Mouse (Mus musculus) CD4-positive, CD25-positive, alpha-beta regulatory T cell, adult 4 months (primary cell): Measurements from ENCODE around the gene Nit2. TPM values are rescaled to one million over a fixed set of nuclear protein-coding genes. Genes with fewer than 3 reads are reported as not detected.
A peak's percentile ranks its signal among the peaks of the same experiment; 100 is the strongest.
"Not testable (repeated sequence)": the region's sequence is repeated elsewhere in the genome, so short reads cannot be mapped to it uniquely, and the experiment has no call there.

Experiments used
- ATAC-seq: one replicate; pipeline ENCODE4 v1.8.0; 2017
- polyA plus RNA-seq, 2 experiments: library from polyadenylated mRNA; unstranded; fragments of 100-300 nt; shearing (Covaris generic); gene quantifications; one replicate each; pipeline ENCODE4 v1.2.1; 2017

Gene Nit2
- polyA plus RNA-seq: 10 to 100 TPM; 41.0 to 42.3 TPM

DNA sequence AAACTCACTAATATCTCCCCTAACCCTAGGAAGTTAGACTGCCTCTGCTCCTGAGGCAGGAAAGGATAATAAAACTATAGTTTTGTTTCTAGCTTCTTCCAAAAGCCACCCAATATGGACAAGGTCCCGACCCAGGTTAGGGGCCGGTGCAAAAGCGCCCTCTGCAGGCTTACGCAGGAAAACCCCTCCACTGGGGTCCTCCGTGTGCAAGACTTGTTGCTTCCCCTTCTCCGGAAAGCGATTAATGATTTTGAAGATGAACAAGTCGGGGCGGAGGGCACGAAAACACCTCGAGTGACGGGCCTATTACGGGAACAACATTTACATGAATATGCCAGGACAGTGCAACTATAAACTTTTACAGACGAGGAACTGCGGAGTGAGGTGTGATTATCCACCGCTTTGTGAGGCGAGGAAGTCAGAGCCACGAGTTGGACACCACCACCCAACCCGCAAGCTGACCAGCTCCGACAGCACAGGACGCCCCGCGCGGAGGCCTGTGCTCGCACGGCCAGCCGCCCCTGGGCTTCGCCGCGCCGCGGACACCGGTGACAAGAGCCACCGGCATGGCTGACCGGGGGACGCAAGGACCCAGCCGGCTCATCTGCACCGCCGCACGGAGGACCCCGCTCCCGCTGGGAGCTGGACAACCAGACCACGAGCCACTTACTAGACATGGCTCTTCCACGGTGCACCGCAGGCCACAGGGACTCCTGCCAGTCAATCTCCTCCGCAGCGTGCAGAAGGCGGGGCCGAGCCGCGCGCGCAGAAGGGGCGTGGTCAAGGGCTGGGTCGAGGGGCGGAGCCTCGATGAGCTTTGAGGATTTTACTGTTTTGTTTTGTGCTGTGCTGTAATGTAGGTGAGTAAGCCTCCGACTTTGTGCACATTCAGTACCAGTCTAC is at the start of gene Nit2:
TSS of gene Nit2 (minus strand) at position 731 of the 903 bp plus-strand sequence.
- ATAC-seq: peak; percentile 96

DNA sequence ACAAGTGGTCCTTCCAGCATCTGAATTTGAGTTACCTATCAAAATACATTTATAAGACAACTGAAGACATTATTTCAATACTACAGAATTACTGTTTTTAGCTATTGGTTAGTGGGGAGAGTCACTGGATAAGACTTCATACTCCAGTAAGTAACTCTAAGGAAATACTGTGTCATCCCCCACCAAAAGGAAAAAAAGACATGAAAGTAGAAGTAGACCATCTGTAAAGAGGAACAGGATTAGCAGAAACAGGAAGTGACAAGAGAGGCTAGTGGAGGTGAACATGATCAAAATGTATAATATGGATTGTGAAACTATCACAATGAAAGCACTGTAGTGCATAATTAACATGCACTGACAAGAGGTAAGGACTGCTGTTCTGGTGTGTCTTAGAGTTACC is 48.8 kb upstream of the Nit2 start:
- ATAC-seq: no peak

DNA sequence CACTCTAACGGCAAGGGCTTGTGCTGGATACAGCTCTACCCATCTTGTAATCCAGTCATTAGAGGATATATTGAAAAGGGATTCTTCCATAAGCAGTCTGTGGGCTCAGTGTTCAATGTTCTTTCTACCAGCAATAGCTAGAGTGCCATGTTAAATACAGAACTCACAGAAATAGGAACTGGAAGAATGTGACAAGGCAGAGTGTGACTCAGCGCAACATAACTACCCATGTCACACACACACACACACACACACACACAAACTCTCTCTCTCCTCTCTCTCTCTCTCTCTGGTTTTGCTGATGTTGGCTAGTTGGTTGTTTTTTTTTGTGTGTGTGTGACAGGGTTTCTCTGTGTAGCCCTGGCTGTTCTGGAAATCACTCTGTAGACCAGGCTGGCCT is 43.9 kb upstream of the Nit2 start:
- no peak for ATAC-seq

DNA sequence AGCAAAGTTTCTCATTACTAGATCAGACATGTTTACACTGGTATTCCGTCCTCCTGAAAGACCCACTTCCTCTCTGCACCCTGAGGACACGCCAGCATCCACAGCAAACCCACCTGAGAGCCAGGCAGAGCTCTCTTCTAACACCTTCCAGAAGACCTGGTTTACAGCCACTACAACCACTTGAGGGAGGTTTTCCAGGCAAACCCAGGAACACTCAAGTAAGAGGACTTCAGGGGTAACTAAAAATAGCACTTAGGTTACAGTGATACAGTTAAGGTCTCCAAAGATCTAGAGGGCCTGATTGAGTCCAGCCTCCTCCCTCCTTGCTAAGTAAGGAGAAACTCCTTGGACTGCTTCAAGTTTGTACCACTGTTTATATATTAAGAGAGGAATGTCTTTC is 41.2 kb upstream of the Nit2 start:
- ATAC-seq: no peak

DNA sequence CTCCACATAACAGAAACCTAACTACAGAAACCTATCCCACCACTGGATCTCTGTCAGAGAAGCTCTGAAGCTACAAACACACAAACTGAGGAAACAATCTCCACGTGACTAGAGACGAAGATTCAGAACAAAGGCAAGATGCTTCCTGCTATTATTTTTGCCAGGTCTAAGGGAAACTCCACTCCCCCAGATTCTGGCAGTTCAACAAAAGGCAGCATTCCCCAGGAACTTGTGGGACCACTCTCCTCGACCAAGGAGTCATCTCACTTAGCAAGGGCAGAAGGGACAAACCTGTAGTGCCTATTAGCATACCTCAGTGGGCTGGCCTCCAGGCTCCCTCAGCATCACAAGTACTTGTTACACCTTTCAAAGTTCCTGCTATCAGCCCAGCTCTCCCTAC is 30.1 kb upstream of the Nit2 start:
- no peak for ATAC-seq

DNA sequence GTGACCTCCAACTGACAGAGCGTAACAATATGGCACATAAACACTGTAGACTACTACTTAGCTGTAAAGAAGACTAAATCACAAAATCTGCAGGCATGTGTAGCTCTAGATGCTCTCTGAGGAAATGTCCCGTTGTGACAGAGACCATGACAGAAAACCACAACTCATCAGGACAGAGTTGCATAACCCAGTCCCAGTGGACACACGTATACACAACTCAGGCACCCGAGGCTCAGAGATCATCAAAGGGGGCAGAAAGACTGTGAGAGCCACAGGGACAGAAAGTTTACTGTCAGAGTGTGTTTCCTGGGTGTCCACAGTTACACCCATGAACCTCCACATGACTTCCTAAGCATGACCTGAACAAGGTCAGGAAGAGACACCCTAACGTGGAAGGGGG is 29.4 kb upstream of the Nit2 start:
- ATAC-seq: no peak

DNA sequence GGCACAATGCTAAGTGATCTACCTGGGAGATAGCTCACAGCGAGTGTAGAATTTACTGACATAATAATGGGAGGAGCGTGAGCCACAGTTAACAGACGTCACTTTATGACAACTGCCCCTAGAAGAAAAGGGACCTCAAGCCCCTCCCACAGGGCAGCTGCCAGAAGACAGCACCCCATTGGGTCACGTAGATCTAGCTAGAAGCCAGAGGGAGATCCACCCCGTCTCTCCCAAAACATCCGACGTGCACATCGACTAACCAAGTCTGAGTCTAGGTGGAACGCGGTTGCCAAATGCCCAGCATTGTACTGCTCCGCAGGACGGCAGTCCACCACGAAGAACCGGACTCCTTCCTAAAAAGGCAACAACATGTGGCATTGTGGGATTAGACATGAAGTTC is 24.1 kb upstream of the Nit2 start:
- ATAC-seq: no peak

DNA sequence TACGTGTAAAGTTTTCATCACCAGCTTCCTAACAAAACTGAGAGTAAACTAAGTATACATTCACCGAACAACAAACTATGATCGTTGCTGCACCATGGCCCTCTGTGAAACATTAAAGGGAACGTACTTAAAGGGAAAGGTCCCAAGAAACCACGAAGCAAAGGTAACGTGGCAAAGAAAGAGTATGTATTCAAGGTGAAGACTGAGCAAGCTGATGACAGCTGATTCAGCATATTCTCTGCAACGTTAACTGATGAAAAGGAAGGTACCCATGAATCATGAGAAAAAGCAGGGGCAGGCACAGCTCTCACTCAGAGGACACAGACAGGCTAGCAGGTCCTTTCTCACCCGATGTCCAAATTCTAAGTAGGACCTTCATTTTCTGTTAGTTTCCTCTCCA is 23.2 kb upstream of the Nit2 start:
- no peak for ATAC-seq

DNA sequence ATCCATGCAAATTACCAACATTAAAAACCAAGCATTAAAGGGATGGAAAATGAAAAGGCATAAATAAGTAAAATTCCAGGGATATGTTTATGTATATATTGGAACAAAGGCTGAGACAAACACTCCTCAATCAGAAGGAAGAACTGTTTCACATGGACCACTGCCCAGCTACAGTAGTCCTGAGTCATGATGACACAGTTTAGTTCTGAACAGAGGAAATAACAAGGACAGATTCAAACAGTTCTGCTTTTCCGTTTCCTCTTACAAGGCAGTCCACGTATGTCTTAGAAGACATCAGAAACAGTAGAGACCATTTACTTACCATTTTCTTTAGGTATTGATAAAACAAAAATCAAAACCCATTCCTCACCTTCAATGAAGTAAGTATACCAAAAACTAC is 22.4 kb upstream of the Nit2 start:
- ATAC-seq: no peak

DNA sequence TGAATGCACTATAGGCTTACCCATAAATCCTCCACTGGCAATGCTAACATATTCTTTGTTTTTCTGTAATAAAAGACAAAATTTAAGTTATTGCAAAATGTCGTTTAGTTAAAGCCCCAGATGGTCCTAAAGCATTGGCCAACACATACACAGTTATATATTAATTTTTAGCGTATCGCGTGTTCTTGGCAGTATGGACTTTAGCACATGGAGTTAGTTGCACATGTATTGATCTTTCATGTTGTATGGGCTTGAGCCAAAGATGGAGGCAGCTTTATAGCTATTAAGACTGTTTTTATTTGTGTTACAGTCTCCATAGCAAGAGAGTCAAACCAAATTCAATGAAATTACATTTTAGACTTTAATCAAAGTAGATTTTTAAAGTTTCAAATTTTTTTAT is 19.5 kb upstream of the Nit2 start:
- no peak for ATAC-seq

DNA sequence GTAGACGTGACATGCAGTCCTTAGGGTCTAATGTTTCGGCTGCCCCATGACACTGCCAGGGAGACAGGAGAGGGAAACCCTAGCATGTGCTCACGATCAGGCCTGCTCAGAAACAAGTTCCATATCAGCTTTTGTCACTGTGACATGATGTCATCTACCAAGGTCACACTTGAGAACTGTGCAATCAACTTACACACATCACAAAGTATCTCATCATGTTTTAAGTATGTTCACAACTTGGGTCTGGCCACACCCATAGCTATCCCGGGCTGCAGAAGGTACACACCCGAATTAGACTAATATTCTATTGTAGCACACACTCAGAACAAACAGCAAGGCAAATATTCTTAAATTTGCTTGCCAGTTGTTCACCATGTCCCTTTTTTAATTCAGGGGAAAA is 14.9 kb upstream of the Nit2 start:
- ATAC-seq: no peak

DNA sequence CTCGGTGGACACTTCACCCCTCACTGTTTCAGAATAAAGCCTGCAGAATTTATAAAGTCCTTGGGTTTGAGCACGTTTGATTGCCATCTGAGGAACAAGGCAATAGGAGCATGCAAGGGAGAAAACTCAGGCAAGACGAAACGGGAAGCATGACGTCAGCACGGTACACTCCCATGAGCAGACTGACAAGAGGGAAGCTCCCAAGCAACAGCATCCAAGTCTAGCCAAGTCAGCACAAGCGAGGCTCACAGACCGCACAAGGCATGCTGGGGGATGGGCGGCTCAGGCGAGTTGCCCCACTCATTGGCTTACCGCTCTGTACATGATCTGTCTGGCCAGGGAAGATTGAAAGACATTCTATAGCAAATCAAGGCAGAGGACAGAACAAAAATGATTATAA is 14.0 kb upstream of the Nit2 start:
- no peak for ATAC-seq

DNA sequence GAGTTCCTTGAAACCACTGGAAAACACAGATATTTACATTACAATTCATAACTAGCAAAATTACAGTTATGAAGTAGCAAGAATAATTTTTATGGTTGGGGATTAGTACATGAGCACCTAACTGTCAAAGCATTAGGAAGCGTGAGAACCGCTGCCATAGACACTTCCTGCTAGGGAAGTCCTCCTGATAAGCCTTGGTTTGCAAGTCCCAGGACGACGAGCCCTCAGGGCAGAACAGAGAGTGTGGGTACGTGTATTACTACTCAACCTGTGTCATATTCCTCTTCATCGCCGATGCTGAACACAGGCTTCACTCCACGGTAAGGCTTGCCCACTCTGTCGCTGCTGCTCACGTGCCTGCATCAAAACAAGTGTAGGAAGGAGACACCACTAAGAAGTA is 10.5 kb upstream of the Nit2 start:
- ATAC-seq: no peak

DNA sequence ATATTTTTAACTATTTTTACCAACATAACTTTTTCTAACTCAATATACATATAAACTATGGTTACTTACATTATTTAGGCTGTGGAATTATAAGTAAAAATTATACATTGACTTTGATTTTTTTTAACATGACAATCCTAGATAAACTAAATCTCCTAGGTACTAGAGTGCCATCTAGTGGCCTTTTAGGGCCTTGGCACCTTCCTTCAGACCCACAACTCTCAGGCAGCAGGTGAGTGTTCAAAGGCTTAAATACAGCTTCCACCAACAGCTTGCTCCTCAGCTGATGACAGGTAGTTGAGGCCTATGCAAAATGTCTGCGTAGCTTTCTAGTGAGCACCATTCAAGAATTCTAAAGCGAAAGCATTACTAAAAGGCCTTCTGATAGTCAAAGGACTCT is 10.1 kb upstream of the Nit2 start:
- peak; percentile 95 for ATAC-seq

DNA sequence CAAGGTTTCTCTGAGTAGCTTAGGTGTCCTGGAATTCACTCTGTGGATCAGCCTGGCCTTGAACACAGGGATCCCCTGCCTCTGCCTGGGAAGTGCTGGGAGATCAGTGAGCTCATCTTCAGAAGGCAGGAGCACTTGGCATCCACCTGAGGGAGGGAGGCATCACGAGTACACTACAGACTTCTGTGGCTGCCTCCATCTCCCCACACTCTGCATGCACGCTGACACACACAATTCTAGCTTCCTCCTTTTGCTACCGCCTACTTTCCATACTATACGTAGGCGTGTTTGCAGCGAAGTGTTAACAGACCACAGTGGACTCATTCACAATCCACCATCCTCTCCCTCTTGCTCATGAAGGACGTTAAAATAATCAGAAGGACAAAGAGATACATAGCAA is 9.1 kb upstream of the Nit2 start:
- ATAC-seq: no peak

DNA sequence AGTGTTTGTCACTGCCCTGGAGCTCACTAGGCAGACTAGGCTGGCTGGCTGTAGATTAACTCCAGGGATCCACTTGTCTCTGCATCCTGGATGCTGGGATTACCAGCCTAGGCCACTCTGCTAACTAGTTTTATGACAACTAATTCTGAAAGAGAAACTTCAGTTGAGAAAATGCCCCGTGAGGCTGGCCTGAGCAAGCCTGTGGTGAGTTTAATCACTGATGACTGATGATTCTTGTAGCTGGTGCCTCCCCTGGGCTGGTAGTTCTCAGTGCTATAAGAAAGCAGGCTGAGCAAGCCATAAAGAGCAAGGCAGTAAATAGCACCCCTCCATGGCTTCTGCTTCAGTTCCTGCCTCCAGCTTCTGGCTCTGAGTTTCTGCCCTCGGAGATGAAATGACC is 8.6 kb upstream of the Nit2 start:
- ATAC-seq: no peak

DNA sequence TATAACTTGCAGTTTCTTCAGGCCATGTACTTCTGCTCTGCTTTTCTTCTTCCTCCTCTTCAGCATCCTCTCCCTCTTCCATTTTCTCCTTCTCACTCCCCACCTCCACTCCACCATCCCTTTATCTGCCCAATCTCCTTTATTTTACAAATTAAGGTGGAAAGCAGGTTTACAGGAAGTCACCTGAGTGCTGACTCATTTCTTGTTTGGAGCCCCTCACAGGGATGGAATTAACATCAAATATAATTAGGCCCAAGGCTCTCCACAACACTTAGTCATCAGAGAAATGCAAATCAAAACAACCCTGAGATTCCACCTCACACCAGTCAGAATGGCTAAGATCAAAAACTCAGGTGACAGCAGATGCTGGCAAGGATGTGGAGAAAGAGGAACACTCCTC is 7.3 kb upstream of the Nit2 start:
- ATAC-seq: not testable (repeated sequence)

DNA sequence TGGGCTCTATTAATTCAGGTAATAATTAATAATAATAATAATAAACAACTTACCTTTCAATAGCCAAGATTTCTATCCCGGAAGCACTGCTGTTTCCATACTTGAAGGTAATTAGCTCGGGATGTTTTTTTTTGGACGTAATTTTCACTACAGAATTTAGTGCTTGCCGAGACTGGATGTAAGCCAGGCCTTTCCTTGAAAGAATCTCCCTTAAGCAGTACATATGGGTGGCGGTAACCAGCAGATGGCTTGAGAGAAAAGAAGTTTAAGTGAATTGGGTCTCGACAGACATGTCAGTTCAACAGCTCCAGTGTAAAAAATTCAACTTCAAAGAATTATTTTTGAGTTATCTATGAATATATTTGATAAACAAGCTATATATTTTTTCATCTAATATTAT is 4.4 kb upstream of the Nit2 start:
- no peak for ATAC-seq

DNA sequence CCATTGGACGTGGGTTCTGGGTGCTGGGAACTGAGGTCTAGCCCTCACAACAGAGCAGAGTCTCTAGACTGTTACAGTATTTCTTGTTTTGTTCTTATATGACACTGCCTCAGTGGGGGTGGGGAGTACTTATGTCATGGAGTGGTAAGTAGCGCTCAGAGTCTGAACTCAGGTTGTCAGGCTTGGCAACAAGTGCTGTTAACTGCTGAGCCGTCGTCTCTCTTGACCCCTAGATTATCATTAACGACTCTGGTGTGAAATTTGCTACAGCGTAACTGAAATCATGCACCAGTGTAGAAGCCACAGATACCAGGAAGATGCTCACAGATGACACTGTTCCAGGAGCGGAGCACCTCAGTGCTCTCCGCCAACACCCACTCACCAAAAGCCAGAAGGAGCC is 4.0 kb upstream of the Nit2 start:
- no peak for ATAC-seq

DNA sequence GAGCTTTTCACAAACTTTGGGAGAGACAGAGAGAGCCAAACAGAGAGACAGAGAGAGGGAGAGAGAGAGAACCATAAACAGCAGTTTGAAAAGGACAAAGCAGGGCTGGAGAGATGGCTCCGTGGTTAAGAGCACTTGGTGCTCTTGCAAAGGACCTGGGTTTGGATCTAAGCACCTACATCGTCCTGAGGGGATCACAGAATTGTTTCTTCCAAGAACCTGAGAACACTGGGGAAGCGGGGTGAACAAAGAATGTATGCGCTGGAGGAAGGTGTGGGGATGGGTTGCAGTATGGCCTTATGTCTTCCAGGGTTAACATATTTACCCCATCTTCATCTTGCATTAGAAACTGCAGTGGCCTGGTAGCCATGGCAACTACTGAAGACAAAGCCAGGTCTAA is 1.1 kb upstream of the Nit2 start:
- ATAC-seq: no peak

DNA sequence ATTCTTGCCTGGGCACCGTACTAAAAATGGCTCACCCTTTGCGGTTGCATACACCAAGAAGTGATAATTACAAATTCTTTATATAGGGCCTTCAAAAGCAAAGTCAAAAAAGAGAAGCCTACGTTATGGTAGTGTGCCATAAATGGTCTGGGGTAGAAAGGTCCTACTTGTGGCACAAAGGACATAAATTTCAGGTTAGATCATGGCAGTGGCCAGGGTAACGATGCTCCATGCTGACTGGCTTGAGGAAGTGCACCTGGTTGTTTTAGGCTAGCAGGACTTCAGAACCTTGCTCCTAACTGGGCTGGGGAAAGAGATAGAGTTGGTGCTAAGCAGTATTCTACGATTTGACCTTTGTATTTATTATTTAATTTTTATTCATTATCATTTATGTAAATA is 372 bp upstream of the Nit2 start:
- ATAC-seq: no peak

DNA sequence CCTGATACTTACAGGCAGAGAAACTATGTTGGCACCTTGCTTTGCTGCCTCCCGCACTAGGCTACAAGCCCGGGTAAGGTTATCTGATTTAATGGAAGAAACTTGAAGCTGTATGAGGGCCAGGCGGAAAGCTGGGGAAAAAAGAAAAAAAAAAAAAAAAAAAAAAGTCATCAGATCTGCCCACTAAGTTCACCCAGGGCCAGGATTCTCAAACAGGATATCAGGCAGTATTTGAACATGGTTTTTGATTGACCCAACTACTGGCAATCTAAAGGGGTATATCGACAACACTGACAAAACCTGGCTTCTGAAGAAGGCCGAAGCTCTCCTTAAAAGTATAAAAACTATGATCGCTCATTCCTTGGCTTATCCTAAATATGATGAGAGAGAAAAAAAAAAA is 1.1 kb downstream of the Nit2 start:
- ATAC-seq: no peak

DNA sequence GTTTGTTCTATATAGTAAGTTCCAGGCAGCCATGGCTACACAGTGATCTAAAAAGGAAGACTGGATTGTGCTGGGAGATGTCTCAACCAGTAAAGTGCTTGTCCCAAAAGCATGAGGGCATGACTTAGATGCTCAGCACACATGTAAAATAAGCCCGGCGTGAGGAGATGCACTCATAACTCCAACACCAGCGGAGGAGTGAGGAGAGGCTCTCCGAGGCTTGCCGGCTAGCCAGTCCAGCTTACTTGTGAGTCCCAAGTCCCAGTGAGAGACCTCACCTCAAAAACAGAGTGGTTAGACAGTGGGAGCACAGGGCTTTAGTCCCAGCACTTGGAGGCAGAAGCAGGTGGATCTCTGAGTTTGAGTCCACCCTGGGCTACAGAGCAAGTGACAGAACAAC is 2.0 kb downstream of the Nit2 start:
- no peak for ATAC-seq

DNA sequence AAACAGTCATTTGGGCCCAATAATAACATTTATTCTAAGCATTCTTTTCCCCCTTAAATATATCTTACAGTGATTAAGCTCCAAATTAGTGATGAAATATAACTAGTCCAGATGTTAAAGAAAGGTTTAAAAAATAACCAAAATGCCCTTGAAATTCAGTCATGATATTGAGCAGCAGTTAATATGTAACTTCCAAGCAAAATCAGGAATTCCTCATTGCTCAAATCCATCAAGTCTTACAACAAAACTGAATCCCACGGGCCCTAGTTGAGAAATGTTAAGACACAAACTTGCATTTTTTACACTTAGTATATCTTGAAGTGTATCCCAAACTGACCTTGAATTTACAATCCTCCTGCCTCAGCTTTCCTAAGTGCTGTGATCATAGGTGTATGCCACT is 3.4 kb downstream of the Nit2 start:
- ATAC-seq: no peak

DNA sequence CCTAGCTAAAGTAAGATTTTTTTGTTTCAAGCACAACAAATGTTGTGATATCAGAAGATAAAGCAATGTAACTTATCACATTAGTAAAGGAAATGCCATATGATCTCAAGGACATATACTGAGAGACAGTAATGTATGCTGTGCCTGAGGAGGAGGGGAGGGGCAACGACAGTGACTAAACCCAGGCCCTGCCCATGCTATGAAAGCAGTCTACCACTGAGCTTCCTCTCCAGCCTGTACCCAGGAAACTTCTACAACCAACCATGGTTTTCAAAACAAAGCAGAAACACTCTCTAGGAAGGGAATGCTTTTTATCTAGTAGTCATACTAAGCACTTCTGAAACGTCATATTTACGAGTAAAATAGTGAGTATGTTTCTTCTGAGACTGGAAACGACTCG is 4.3 kb downstream of the Nit2 start:
- no peak for ATAC-seq
